Mouse (Mus musculus): Measurements from ENCODE around the gene Acot6.

Acot6 gene

DNA sequence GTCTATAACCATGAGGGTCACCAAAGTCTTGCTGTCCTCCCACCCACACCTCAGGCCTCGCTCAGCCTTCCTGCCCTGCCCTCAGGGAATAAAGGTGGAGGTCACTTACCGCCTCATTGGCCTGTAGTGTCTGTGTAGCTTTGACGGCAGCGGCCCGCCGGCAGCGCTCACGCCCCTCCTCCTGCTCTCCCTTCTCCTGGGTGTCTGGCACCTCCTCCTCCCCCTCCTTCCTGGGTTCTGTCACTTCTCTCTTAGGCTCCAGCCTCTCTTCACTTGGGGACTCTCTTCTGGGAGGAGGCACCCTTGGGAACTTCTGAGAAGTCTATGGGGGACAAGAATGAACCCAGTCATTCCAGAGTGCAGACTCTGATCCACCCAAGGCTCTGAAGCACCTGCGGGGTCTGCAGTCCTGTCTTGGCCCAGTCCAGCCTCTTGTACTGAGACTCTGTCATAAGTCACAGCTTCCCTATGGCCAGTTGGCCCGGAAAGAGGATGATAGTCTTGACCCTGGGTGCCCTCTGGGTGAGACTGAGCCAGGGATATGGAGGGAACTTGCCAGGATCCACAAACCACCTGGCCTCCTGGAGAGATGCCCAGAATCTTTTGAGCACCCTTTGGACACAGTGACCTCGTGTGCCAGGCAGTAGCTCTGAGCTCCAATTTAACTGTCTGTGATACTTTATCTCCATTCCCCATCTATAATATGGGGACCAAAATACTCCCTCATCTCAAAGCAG lies 54.5 kb downstream of the Acot6 start:
- peak; percentile 64 to 79 for DNase-seq

DNA sequence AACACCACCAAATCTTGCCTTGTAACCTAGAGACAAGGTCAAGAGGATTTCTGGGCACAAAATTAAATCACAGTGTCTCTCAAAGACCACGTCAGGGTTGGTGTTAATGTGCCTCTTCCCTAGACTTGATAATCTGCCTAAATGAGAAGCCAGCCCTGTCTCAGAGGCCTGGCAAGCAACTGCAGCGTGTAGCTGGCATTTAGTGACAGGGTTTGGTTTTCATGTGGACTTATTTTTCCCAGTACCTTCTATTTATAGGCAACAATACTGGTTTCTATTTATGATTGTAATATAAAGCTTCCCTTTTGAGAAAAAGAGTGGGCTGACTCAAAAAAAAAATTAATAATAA lies 55.0 kb downstream of the Acot6 start:
- DNase-seq: no peak

DNA sequence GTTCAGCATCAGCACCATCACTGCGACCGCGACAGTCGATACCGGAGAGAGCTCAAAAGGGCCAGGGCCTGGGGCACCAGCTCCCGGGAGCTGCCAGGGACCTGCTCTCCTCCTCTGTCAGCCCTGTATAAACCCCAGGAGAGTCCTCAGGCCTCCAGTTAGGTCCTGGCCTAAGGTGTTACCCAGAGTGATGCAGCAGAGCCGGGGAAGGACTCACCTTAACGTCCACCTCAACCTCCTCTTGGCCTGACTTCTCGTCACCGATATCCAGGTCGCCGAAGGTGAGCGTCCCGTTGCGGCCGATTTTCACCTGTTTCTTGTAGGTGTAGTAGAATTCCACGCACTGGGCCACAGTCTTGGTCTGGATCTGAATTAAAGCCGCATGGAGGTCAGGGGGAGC lies 55.8 kb downstream of the Acot6 start:
- DNase-seq: no peak

DNA sequence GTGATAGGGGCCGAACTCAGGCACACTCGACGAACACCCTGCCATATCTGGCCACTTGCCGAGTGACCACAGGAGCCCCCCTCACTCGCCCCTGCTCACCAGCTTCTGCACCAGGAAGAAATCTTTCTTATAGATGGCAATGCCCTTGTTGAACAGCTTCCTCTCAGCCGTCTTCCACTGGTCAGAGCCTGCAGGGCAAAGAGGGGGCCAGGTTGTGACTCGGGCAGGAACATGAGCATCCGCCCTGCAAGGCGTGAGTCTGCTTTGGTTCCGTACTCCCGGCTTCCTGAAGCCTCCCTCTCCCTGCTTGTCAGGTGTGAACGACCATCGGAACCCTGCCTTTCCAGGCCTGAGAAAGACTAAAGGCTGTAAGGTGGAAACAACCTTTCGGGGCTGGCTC lies 57.7 kb downstream of the Acot6 start:
- DNase-seq: no peak

DNA sequence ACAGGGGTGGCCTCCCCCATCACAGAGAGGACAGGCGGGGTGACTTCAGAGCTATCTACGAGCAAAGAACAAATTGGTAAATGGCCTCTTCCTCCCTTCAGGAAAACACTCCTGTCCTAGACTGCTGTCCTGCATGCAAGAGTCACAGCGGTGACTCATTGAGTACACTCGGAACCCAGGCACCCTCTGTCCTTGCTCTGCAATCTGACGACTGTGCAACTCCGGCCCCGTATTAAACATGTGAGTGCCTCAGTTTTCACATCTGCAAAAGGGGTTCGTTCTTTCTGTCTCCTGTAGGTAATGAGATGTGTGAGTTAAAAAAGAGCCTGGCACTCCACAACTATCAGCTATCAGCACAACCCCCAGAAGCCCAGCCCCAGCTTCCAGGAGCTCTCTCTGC lies 60.0 kb downstream of the Acot6 start:
- DNase-seq: no peak
